Mouse (Mus musculus) G1E (cell line): ENCODE results near the gene Pcca.

Source experiments
- CTCF ChIP-seq: IDR thresholded peaks from 2 replicates; pipeline ENCODE4 v1.5.1; 2012; ENCODE audit warnings: low read depth, low read length, inconsistent platforms, mixed read lengths
- GATA2 ChIP-seq: IDR thresholded peaks from 2 replicates; pipeline ENCODE4 v1.6.1; 2012; ENCODE audit warnings: low read depth, low read length, inconsistent platforms, borderline replicate concordance
- POLR2AphosphoS5 ChIP-seq: IDR thresholded peaks from 2 replicates; pipeline ENCODE4 v1.6.1; 2012; ENCODE audit warnings: low read depth, low read length, inconsistent platforms; ENCODE audit not compliant: insufficient replicate concordance
- TAL1 ChIP-seq: conservative IDR thresholded peaks from 2 replicates; pipeline ENCODE4 v1.6.1; 2012; ENCODE audit warnings: low read depth, low read length, inconsistent platforms, mixed read lengths

- TF ChIP-seq CTCF (peak; percentile 91), POLR2AphosphoS5 (no peak), GATA2 (no peak), TAL1 (no peak)
Measured at GRCm38 (mm10) chr14:122876163-122876562, 342.0 kb downstream of the Pcca start.
